Mouse (Mus musculus): ENCODE results near the gene Usp54.
"Not testable (repeated sequence)": the region's sequence is repeated elsewhere in the genome, so short reads cannot be mapped to it uniquely, and the experiment has no call there.

Usp54 gene

DNA sequence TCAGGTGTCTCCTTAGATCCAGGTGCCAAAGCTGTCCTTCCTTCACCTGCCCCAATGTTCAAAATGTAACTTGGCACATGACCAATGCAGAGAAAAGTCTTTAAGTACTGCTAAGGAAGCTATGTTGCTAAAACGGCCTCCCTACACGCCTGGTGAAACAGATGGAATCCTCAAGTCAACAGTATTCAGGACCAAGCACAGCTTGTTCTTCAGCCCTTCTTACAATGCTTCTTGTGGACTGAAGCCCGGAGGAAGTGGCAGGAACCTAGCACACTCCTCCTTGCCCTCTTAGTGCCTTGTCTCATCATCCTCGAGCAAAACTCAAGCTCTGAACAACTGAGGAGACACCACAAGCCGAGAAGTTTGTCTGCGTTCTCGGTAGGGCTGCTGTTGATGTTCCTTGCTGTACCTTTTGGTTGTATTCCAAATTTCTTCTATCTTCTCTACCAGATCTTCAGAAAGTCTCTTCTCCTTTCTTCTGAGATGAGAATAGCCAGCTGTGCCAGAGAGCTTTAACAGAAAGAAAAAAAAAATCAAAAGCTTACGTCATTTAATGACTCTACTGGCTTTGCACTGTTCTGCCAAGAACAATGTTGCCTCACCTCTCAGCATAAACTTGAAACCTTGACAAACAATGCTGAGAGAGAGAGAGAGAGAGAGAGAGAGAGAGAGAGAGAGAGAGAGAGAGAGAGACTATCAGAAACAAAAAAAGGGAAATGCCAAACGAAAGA lies 33.3 kb downstream of the Usp54 start:
- DNase-seq, result peak; percentile 33 to 35

DNA sequence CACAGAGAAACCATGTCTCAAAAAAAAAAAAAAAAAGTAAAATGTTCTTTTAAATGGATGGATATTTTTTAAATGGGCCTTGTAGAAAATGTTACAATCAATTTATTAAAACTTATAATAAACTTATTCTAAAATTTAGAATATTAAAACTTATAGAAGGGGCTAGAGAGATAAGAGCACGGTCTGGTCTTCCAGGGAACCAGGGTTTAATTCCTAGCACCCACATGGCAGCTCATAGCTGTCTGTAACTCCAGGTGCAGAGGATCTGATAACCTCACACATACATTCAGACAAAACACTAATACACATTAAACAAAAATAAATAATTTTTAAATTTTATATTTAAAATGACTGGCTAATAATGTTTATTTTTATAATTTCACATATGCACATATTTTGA lies 39.6 kb downstream of the Usp54 start:
- no peak for DNase-seq

DNA sequence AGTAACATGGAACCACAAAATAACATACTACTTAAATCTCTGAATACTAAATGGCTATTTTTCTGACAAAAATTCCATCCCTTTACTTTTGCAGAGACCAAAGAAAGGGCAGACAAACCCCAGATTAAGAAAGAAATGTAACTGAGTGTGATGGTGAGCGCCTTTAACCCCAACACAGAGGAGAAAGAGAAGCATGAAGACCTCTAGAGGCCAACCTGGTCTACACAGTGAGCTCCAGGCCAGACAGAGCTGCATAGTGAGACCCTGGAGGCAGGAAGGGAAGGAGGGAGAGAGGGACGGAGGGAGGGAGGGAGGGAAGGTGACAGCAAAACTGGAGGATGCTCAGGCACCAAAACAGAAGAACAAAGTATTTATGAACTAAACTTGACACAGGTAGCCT lies 40.7 kb downstream of the Usp54 start:
- no peak for DNase-seq

DNA sequence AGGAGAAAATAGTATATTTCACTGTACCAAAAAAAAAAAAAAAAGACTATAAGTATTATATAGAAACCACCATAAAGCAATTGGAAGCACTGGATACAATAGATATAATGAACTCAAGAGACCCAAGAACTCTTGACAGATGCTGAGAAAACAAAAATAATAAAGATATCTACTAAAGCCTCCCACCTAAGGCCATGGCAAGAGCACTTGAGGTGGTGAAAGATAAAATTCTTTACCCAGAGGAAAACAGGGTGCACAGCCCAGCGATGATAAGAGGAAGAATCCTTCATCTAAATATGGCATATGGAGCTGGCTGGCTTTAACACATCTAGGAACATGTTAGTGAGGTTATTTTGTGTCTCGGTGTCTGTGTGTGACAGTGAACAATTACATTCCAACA lies 41.3 kb downstream of the Usp54 start:
- no peak for DNase-seq

DNA sequence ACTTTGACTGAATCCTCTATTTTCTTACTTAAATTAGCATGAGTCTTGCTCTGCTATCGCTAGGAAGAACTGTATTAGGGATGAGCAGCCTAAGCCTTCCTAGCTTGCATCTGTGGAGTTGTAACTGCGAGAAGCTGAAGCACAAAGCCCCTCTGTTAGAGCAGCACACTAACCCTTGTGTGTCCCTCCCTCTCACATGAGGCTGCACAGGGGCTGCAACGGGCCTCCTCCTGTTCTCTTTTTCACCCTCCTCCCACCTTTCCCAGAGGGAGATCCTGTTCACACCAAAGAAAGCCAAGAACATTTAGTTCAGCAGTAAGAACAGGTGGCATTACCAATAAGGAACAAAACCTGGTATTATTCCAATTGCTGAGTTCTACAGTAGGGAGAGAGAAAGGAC lies 45.1 kb downstream of the Usp54 start:
- DNase-seq, result no peak

DNA sequence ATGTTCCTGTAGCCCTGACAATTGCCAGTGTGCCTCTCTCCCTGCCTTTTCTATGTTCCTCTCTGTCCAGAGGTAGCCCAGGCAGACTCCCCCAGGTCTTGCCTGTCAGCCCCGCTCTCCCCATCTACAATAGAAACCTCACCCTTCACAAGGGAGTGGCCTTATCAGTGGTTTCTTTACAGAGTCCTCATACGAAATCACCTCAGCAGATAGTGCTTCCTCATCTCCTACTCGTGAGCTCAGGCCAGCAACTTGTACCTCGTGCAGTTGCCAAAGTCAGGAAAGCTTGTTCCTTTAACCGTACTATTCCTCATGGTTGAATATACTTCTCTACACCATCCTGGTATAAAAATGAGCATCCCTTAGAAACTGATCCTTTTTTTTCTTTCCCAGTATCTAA lies 53.4 kb downstream of the Usp54 start:
- no peak for DNase-seq

DNA sequence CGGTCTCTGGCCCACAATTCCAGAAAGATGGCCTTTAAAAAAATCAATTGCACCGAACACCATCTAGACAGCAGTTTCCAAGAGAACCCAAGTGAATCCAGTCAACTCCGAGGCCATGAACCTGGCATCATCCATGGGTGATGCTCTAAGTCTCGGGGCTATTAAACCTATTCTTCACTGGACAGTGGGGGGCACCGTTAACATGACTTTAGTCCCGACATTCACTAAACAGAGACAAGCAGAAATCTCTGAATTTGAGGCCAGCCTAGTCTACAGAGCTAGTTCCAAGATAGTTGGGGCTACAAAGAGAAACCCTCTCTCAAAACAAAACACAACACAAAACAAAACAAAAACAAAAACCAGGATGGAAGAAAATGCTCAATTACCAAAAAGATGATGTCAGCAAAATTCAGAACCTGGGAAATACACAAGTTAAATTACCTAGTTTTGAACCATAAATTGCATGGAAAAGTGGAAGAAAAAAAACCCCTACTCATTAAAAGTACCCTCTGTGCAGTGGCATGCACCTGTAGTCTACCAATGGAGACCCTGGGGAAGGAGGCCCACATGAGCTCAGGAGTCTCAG lies 61.9 kb downstream of the Usp54 start:
- DNase-seq, result no peak

DNA sequence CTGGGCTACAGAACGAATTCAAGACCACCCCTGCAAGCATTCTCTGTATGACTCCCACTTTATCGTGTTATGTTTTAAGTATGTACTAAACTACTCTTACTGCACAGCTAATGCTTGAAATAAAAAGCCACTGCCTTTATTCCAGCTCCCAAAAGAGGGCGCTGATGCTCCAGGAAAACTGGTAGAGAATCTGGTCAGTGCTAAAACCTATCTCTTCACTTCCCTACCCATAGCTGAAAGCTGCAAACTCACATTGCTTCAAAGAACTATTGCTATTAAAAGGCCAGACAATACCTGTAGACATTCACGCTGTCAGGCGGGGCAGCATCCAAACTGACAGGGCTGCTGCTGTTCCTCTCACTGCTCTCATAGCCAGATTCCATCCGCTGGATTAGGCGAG lies 64.7 kb downstream of the Usp54 start:
- peak; percentile 29 to 83 for DNase-seq

DNA sequence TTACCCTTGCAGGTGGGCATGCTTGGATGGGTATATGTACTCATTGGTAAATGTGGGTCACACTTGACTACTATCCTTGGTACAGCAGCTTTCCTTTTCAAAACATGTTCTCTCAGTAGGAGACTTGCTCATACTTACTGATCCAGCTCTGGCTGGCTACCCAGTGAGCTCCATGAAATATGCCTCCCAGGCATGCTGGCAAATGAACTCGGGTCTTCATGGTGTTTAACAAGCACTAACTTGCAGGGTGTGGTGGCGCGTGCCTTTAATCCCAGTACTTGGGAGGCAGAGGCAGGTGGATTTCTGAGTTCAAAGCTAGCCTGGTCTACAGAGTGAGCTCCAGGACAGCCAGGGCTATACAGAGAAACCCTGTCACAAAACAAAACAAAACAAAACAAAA lies 67.7 kb downstream of the Usp54 start:
- DNase-seq, result not testable (repeated sequence)

DNA sequence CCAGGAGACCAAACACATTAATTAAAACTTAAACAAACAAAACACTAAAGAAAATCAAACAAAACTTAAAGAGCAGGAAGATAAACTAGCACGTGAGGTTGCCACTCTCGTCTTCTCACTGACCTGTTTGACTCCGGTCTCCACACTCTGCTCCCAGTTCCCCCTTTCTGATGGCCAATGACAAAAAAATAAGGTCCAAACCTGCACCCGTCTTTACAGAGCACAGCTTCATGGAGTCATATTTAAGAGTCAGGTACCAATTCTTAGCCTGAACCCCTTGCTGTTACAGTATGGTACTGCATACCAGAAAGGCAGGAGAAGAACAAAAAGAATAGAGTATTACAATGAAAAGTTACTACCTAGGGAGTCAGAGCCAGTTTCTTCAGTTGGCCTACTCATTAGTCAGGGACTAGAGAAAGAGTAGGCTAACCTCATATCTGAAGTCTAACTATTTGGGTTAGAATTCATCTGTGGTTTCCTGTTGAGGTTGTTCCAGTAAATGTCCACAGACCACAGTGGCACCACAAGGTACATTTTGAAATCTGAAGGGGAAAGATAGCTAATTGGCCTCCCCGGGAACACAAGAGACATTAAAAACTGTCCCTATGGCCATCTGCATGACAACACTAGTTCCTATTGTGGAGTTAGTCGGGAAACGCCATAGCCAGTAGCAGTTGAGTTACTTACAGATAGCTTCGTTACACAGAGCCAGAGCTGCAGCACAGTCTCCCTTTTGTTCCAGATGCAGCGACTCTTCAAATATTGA lies 75.4 kb downstream of the Usp54 start:
- no peak for DNase-seq

DNA sequence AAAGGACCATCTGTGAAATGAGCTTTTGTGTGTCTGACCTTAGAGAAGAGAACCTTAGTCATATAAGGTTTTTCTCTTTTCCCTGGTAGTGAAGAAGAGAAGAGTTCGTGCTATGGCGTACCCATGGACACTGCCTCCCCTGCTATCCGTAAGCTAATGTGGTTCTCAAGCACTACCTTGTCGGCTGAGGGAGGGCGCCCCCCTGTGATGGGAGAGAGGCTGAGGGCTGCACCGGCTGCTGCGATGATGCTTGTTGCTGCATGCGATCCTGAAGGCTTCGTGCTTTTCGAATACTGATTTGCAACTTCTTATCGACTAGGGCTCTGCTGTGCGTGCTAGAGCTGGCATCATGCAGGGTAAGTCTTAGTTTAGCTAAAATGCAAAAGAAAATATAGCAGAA lies 76.2 kb downstream of the Usp54 start:
- DNase-seq, result peak in 1 of 2 experiments; percentile 13

DNA sequence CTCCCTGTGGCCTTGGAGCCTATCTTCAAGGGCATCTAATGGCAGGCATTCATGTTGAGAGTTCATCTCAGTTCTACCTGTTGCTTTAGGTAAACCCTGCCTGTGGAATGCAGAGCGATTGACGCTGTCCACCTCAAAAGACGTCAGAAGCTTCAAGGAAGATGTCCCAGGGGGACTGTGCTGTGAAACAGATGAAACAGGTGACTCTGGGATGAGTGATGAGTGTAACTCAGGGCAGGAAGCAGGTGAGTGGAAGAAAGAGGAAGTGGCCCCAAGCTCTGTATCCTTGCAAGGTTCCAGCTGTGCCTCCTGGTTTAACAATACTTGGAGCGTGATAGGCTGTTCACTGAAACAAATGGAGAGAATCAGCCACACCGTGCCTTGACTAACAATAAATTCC lies 79.0 kb downstream of the Usp54 start:
- no peak for DNase-seq

DNA sequence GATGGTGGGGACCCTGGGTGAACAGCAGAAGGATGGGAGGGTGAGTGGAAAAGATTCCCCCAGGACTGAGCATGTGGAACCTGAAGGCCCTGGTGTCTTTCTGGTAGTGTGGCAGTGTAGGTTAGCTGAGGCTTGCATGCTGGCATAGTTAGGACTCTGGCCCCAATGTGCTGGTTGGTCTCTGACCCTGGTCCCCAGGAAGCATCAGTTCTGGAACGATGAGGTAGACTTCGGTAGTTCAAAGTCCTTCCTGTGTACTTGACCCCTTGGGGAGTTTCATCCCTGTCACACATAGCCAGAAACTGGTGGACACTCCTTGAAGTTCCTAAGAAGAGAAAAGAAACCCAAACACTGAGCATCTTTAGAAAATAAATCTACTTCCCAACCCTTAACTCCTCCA lies 90.7 kb downstream of the Usp54 start:
- DNase-seq, result no peak

DNA sequence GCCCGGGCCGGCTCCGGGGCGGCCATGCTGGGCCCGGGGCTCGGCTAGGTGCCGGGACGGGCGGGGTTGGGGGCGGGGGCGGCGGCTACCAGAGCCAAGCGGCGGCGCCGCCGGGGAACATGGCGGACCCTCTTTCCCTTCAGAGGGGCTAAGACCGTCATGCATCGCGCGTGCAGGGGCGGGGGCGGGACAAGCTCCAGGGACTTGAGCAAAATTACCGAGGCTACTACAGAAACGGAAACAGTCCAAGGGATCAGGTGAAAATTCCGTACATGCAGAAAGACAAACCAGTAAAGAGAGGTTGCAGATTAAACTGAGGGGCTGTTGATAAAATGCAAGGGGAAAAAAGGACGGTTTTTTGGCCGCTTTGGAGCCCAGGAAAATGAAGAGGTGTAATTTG lies 94.4 kb downstream of the Usp54 start, which contains the start of gene Ppp3cb:
TSS of gene Ppp3cb (minus strand) at position 159 of the 400 bp plus-strand sequence.
- peak; percentile 86 to 90 for DNase-seq

DNA sequence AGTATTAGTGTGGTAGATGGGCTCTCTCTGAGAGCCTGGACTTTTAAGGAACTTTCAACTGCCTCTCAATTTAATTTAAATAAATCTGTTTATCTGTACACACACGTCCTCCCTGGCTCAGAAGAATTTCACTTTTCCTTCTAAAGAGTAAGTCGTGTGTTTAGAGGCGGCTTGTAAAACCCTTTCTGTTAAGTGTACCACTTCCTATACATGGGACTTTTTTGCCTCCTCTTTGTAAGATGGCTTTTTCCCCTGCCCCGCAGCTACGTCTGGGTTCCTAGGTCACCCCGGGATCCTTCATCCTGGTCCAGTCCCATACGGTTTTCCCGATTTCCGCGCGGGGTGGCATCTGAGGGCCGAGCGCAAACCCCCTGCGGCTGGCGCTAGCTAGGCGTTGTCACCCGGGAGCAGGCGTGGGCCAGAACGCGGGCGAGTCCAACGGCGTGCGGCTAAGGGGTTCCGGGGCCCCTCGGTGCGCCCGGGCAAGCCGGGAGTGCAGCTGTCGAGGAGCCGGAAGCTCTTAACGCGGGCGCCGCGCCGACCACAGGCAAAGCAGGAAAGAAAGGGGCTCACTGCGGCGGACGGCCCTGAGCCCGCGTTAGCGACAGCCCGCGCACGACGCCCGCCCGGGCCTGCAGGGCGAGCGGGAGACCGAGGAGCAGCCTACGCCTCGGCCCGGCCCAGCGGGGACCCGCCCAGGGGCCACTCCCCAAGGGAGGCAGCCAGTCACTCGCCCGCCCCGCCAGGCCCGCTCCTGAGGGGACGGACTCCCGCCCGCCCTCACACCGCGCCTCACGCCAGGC lies 95.1 kb downstream of the Usp54 start:
- peak; percentile 92 to 97 for DNase-seq

DNA sequence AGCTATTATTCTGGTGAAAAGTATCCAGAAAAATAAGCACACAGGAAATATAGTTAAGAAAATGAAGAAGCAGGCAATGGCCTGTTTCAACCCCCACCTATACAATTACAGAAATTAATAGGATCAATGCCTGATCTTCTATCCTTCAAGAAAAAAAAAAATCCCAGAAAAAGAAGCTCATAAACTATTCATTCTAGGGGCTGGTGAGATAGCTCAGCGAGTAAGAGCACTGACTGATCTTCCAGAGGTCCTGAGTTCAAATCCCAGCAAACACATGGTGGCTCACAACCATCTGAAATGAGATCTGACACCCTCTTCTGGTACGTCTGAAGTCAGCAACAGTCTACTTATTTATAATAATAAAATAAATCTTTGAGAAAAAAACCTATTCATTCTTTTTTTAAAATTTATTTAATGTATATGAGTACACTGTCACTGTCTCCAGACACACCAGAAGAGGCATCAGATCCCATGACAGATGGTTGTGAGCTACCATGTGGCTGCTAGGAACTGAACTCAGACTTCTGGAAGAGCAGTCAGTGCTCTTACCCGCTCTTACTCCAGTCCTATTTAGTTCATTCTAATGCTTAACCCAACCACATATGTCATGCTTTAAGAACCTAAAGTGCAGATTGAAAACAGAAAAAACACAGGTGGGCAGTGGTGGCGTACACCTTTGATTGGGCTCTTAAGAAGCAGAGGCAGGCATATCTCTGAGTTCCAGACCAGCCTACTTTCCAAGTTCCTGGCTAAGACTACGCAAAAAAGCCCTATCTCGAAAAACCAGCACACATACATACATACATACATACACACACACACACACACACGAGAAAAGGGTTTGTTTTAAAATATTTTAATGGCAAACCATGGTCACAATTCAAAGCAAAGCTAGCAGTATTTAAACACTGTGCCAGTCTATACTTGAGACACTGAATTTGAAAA lies 96.1 kb downstream of the Usp54 start:
- DNase-seq, result no peak

DNA sequence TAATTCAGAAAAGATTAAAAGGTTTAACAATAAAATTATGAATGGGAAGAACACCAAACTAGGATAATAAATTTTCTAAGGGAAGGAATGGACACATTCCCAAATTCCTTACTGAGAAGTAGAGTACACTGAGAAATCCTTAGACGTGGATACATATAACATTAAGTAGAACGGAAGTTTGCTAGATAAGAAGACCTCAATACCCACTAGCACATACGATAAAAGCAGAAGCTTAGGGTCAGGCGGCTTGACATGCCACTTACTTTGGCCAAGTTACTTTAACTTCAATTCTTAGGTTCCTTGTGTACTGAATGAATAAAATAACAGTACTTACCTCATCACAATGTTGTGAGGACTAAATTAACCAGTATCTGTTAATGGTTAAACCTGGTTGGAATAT lies 111.2 kb downstream of the Usp54 start:
- DNase-seq, result no peak

DNA sequence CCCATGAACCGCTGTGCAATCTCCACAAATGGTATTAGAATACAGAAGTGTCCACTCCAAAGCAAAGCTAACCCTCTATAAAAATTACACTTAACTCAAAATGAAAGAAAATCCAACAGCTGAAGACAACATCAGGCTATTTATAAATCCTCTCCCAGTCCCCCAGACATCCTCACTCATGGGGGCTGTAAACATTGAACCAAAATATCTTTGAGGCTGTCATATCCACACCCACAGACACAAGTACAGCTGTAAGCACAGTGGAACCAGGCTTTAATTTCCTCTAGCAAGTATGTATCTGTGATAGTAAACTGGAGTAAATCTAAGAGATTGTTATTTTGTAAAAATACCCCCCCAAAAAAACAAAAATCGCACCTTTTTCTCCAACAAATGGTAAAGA lies 120.7 kb downstream of the Usp54 start:
- DNase-seq, result no peak

DNA sequence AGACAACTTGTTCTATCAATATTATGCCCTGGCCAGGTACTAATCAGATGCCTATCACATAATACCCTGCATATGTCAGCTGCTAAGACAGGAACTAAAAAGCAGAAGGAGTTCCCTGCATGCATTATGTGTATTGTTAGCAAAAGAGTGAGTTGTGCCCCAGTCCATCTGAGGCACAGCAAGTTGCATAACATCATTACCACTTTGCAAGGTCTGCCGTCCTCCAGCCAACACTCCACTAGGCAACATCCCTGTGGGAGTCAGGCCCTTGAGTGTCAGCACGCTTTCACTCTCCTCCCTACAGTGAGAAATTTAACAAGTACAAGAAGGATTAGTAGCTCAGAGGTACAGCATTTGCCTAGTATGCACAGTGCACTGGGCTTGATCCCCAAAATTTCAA lies 132.4 kb downstream of the Usp54 start:
- no peak for DNase-seq

DNA sequence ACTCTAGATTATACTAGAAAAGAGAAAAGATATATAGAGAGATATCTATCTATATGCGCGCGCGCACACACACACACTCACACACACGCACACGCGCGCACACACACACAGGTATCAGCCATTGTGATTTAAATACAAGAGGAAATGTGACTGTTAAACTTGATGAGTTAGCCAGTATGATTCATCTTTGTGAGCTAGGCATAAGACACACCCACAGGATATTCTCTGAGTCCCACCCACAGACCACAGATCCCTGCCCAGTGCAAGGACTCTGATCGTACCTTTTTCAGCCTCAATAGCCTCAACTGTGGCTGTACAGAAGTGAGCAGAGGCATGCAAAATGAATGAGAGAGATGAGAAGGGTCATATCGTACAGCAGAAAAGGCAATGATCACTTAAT lies 137.9 kb downstream of the Usp54 start:
- no peak for DNase-seq

DNA sequence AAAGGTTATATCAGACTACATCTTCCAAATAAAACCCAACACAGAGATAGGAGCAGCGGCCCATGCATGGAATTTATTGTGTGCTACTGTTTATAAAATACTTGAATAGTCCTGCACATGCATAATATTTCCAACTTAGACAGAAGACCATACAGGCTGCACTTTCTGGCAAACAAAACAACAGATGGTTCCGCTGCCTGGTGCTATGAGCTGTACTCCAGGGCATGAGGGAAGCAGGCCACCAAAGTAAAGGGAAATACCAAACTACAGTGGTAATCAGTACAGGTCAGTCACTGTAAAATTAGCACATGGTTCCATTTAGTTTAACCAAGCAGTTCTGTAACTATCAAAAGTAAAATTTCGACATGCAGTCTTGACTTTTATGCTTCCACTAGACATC lies 140.9 kb downstream of the Usp54 start:
- DNase-seq, result no peak
